Mouse (Mus musculus) stomach, postnatal 0 days (tissue): ENCODE results near the gene Stox2. TPM values are rescaled to one million over a fixed set of nuclear protein-coding genes. Genes with fewer than 3 reads are reported as not detected.

Experiments
- ATAC-seq: fragments of 200-750 bp; cut with Nextera tagmentation; 2 replicates; pipeline ENCODE4 v1.8.0; 2017; ENCODE audit not compliant: low FRiP score, low TSS enrichment
- DNase-seq: peaks from one replicate; pipeline ENCODE4 v3.0.0-alpha.2; 2016; ENCODE audit warnings: low spot score
- H3K27ac ChIP-seq: fragments of 300-500 bp; sonication (generic); replicated peaks from 2 replicates; pipeline ENCODE4 v1.5.1; 2014; ENCODE audit warnings: mild to moderate bottlenecking, control low read depth
- H3K27me3 ChIP-seq: fragments of 300-500 bp; sonication (generic); 2 replicates; pipeline ENCODE4 v1.6.1; 2014; ENCODE audit warnings: low read length; ENCODE audit not compliant: control insufficient read depth, insufficient read depth
- H3K36me3 ChIP-seq: fragments of 300-500 bp; sonication (generic); 2 replicates; pipeline ENCODE4 v1.6.1; 2014; ENCODE audit warnings: low read length, mixed read lengths; ENCODE audit not compliant: control insufficient read depth, insufficient read depth
- H3K4me1 ChIP-seq: fragments of 300-500 bp; sonication (generic); replicated peaks from 2 replicates; pipeline ENCODE4 v1.6.1; 2014; ENCODE audit warnings: antibody characterized with exemption; ENCODE audit not compliant: control insufficient read depth, insufficient read depth
- H3K4me2 ChIP-seq: fragments of 300-500 bp; sonication (generic); replicated peaks from 2 replicates; pipeline ENCODE4 v1.6.1; 2014; ENCODE audit warnings: low read depth, mild to moderate bottlenecking, control low read depth, moderate library complexity
- H3K4me3 ChIP-seq: fragments of 300-500 bp; sonication (generic); 2 replicates; pipeline ENCODE4 v1.5.1; 2014; ENCODE audit warnings: low read depth, low read length, control low read depth
- H3K9ac ChIP-seq: fragments of 300-500 bp; sonication (generic); 2 replicates; pipeline ENCODE4 v1.6.1; 2014; ENCODE audit warnings: mild to moderate bottlenecking, low read length, control low read depth, mixed read lengths
- H3K9me3 ChIP-seq: fragments of 300-500 bp; sonication (generic); 2 replicates; pipeline ENCODE4 v1.6.1; 2016; ENCODE audit warnings: low read length; ENCODE audit not compliant: control insufficient read depth
- CTCF ChIP-seq: IDR thresholded peaks from 2 replicates; pipeline ENCODE4 v1.5.1; 2016; ENCODE audit warnings: antibody characterized with exemption, low read depth, mild to moderate bottlenecking, moderate library complexity
- EP300 ChIP-seq: optimal IDR thresholded peaks from 2 replicates; pipeline ENCODE3; 2016; ENCODE audit warnings: antibody characterized with exemption
- WGBS: fragments of 180-500 bp; shearing (Covaris S2); extraction: QIAGEN DNeasy Blood & Tissue Kit; methylation state at CpG from one replicate; pipeline ENCODE4 v1.1.7; 2014; 5-methylcytosine and 5-hydroxymethylcytosine counted together
- polyA plus RNA-seq: library from polyadenylated mRNA; unstranded; fragments of >200 nt; fragmentation: Nextera tagmentation; extraction: Ambion mirVana; gene quantifications from 2 replicates; pipeline ENCODE4 v1.2.1, GENCODE M21; 2015

Stox2 gene
- polyA plus RNA-seq, 1 experiment from 2014 or later: 5.7 TPM

- ATAC-seq (peak; percentile 72), DNase-seq (peak; percentile 59)
- H3K4me1 ChIP-seq: no peaks in the 10 kb centered on the region
- 27% methylated on average over 21 of the region's 21 CpGs for WGBS
- peak overlapping the region; percentile 42 for H3K4me2 ChIP-seq
- peak overlapping the region; percentile 19 for H3K4me3 ChIP-seq
- H3K9me3 ChIP-seq: no peaks in the 10 kb centered on the region
- H3K27me3 ChIP-seq: no peaks in the 10 kb centered on the region
- no peak for TF ChIP-seq EP300
- TF ChIP-seq CTCF: no peak
- H3K9ac ChIP-seq: peak overlapping the region; percentile 27; the same call in 1 of the 2 replicates
- H3K27ac ChIP-seq: peak overlapping the region; percentile 19; the same call in 1 of the 2 replicates
- H3K36me3 ChIP-seq: no peaks in the 10 kb centered on the region
Observed at GRCm38 (mm10) chr8:47351914-47352701, 94.1 kb downstream of the Stox2 start.

GRCm38 (mm10) chr8:47349082-47349481, 97.1 kb downstream of the Stox2 start:
- Histone ChIP-seq H3K4me3 (no peak overlapping the region), H3K4me1 (no peaks in the 10 kb centered on the region), H3K27ac (no peak overlapping the region), H3K9me3 (no peaks in the 10 kb centered on the region), H3K27me3 (no peaks in the 10 kb centered on the region), H3K9ac (no peak overlapping the region), H3K4me2 (no peak overlapping the region), H3K36me3 (no peaks in the 10 kb centered on the region)
- 68% methylated on average over 8 of the region's 8 CpGs for WGBS
- ATAC-seq: no peak; the same call in 1 of the 2 replicates
- TF ChIP-seq EP300 (no peak), CTCF (no peak)
- DNase-seq: no peak

- no peak for TF ChIP-seq CTCF
- no peak for TF ChIP-seq EP300
- 50% methylated on average over 6 of the region's 6 CpGs for WGBS
- no peaks in the 10 kb centered on the region for H3K27me3 ChIP-seq
Observed at GRCm38 (mm10) chr8:47347809-47348208, 98.4 kb downstream of the Stox2 start.

GRCm38 (mm10) chr8:47345772-47346103, 100.4 kb downstream of the Stox2 start:
- DNase-seq: no peak
- no peak overlapping the region for H3K4me2 ChIP-seq
- no peak for TF ChIP-seq CTCF
- TF ChIP-seq EP300: no peak

More at GRCm38 (mm10) chr8:47347809-47348208, 98.4 kb downstream of the Stox2 start:
- Histone ChIP-seq H3K4me3 (no peak overlapping the region), H3K36me3 (no peaks in the 10 kb centered on the region), H3K9me3 (no peaks in the 10 kb centered on the region), H3K9ac (no peak overlapping the region), H3K27ac (no peak overlapping the region), H3K4me2 (no peak overlapping the region), H3K4me1 (no peaks in the 10 kb centered on the region)
- DNase-seq (no peak), ATAC-seq (no peak)

DNA sequence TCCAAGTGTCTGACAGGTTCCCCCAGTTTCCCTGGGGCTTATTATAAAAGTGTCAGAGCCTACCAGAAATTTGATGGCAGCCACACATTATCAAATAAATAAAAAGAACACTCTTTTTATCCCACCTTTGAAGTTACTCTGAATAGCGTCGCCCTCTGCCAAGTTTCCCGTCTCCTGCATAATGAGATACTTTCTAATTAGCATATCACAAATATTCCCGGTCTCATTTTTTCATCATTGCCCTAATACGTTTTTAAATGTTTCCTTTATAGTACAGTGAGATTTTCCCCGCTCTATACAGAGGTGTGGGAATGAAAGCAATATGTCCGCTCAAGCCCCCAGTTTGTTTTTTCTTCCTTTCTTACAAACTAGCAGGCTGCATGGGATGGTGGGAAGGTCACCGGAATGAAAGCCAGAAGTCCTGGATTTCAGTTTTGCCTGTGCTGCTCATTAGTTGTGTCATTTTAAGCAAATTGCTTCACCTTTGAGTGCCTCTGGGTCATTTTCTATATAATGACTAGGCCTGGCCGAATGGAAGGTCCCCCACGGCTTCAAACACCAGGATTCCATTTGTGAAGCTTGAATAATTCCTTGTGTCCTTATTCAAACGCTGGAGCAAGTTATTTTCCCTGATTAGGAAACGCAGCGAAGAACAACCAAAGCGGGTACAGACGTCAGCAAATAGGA, 100.9 kb downstream of the Stox2 start:
- ATAC-seq: no peak
- no peak for DNase-seq
- no peaks in the 10 kb centered on the region for H3K9me3 ChIP-seq
- TF ChIP-seq CTCF: no peak
- no peak for TF ChIP-seq EP300
- no peaks in the 10 kb centered on the region for H3K27me3 ChIP-seq
- no peaks in the 10 kb centered on the region for H3K36me3 ChIP-seq
- WGBS: 59% methylated on average over 15 of the region's 15 CpGs
- H3K4me1 ChIP-seq: no peaks in the 10 kb centered on the region
- 0 out of 2 replicates have a peak overlapping the region, but pooled peaks have one; percentile 3 for H3K4me2 ChIP-seq
- no peak overlapping the region for H3K27ac ChIP-seq
- H3K4me3 ChIP-seq: no peak overlapping the region
- no peak overlapping the region for H3K9ac ChIP-seq

More at GRCm38 (mm10) chr8:47345772-47346103, 100.4 kb downstream of the Stox2 start:
- no peak overlapping the region for H3K9ac ChIP-seq
- 92% methylated on average over 9 of the region's 9 CpGs for WGBS
- no peaks in the 10 kb centered on the region for H3K4me1 ChIP-seq
- no peak overlapping the region for H3K4me3 ChIP-seq
- H3K36me3 ChIP-seq: no peaks in the 10 kb centered on the region
- H3K9me3 ChIP-seq: no peaks in the 10 kb centered on the region
- H3K27ac ChIP-seq: no peak overlapping the region
- no peak for ATAC-seq
- no peaks in the 10 kb centered on the region for H3K27me3 ChIP-seq

DNA sequence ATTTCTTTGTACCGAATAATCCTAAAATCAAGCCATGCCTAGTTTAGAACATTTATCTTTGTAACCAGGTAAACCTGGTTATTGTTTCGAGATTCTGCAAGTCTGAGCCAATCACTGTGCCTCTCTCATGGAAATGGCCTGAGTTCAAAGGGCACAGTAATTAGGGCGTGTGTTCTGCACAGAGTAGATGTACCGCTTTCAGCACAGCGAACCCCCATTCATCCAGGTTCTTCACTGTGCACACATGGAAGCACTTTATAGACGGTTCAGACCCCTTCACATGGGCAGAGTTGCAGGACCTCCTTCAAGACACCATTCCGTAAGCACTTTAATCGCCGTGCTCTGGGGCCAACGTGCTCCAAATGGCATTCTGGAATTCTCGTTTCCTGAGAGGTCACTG, 104.7 kb downstream of the Stox2 start:
- ATAC-seq: no peak
- Histone ChIP-seq H3K4me2 (no peak overlapping the region), H3K27me3 (no peaks in the 10 kb centered on the region), H3K9me3 (no peaks in the 10 kb centered on the region), H3K9ac (no peak overlapping the region), H3K36me3 (no peaks in the 10 kb centered on the region), H3K4me1 (no peaks in the 10 kb centered on the region), H3K27ac (no peak overlapping the region), H3K4me3 (no peak overlapping the region)
- WGBS: 46% methylated on average over 11 of the region's 11 CpGs
- TF ChIP-seq EP300 (no peak), CTCF (no peak)
- no peak for DNase-seq
